Mouse (Mus musculus) frontal cortex, postnatal 36 days (tissue): ENCODE measurements around the gene Etnk2.

Experiments used
- DNase-seq, 2 experiments: peaks; one replicate each; pipeline ENCODE4 v3.0.0; 2022; ENCODE audit warnings: low spot score in 2 of 2

Etnk2 gene

GRCm38 (mm10) chr1:133417113-133417512, 53.7 kb downstream of the Etnk2 start:
- DNase-seq: no peak

GRCm38 (mm10) chr1:133417539-133417938, 54.2 kb downstream of the Etnk2 start:
- no peak for DNase-seq

- DNase-seq: no peak
Observed at GRCm38 (mm10) chr1:133418164-133418800, 54.9 kb downstream of the Etnk2 start.

GRCm38 (mm10) chr1:133419178-133419834, 55.9 kb downstream of the Etnk2 start:
- no peak for DNase-seq

- no peak for DNase-seq
Observed at GRCm38 (mm10) chr1:133420491-133420890, 57.1 kb downstream of the Etnk2 start.

- DNase-seq: no peak
Observed at GRCm38 (mm10) chr1:133421061-133421460, 57.7 kb downstream of the Etnk2 start.

GRCm38 (mm10) chr1:133421975-133422570, 58.7 kb downstream of the Etnk2 start:
- DNase-seq: no peak

- no peak for DNase-seq
Observed at GRCm38 (mm10) chr1:133422615-133423161, 59.3 kb downstream of the Etnk2 start.

- DNase-seq: no peak
Observed at GRCm38 (mm10) chr1:133423166-133423542, 59.8 kb downstream of the Etnk2 start.

GRCm38 (mm10) chr1:133423543-133424480, 60.4 kb downstream of the Etnk2 start, which contains the start of gene Sox13:
Sox13 (minus strand) TSS chr1:133424377.
- peak; percentile 25 to 32 for DNase-seq

- DNase-seq: no peak
Observed at GRCm38 (mm10) chr1:133424547-133425140, 61.3 kb downstream of the Etnk2 start.
